In genomic region chr4:111327094-111327493, GRCm38 (mm10) we compare ENCODE assay signal across 17 mouse cellular contexts.
DNase-seq lines count a peak whose midpoint lies in the region; ATAC-seq and TF ChIP-seq lines count a peak whose summit lies in the region.
"Had no signal": no experiment of that assay in that cellular context is flagged by ENCODE, and none has a peak within 500 bp of the region (broad histone marks: within the 10 kb centered on the region; RNA-seq: fewer than 3 reads in every experiment).

No protein-coding gene starts in this region.

- WGBS in embryonic facial prominence, embryonic 14.5 days, result 74% methylated on average over 11 of the region's 11 CpGs
- 73% methylated on average over 11 of the region's 11 CpGs for WGBS in embryonic facial prominence, embryonic 10.5 days
- WGBS in hindbrain, postnatal 0 days, result 74% methylated on average over 11 of the region's 11 CpGs

- DNase-seq in embryonic facial prominence, embryonic 14.5 days (ENCODE audit: low spot score), result peak; percentile 41
- DNase-seq in embryonic facial prominence, embryonic 10.5 days (ENCODE audit: low spot score), result no peak
- peak; percentile 80 for DNase-seq in layer of hippocampus, adult 9-11 months
- DNase-seq in right cerebral cortex, postnatal 10 days (ENCODE audit: low spot score in 2 of 2), result peak; percentile 68 to 81
- DNase-seq in gastrocnemius, adult 8-10 months (ENCODE audit: low spot score in 2 of 2), result no peak
- DNase-seq in hindbrain, postnatal 0 days (ENCODE audit: low spot score), result no peak
- DNase-seq: adrenal gland, postnatal 36 days; cerebellum, adult 8-10 months; gastrocnemius, adult 2 months; kidney, postnatal 36 days; lung, postnatal 4 days; spleen, adult 18-20 months; thymus, adult 18-20 months had no signal

- ATAC-seq in embryonic facial prominence, embryonic 14.5 days (ENCODE audit: low read depth), result no peak
- ATAC-seq in hindbrain, postnatal 0 days, result no peak
- ATAC-seq in erythroid progenitor cell, adult 5-6 weeks (replicated peaks; ENCODE audit: low FRiP score, poor library complexity, severe bottlenecking), result no peak
- ATAC-seq: liver, embryonic 12.5 days had no signal

- H3K9ac ChIP-seq in embryonic facial prominence, embryonic 14.5 days (ENCODE audit: low read depth, low read length), result no peak overlapping the region
- H3K9ac ChIP-seq in hindbrain, postnatal 0 days (replicated peaks; ENCODE audit: low read length), result no peak overlapping the region
- H3K9ac ChIP-seq: embryonic facial prominence, embryonic 12.5 days; liver, embryonic 12.5 days had no signal

- no peak for TF ChIP-seq CTCF in cortical plate, adult 2 months (IDR thresholded peaks at IDR 0.05; ENCODE audit: extremely low read depth, insufficient read depth, low read length)
- no peak for TF ChIP-seq CTCF in hindbrain, postnatal 0 days (IDR thresholded peaks at IDR 0.05; ENCODE audit: low read depth)

- no peak overlapping the region for H3K27ac ChIP-seq in embryonic facial prominence, embryonic 14.5 days (replicated peaks; ENCODE audit: low read depth, low read length)
- no peak overlapping the region for H3K27ac ChIP-seq in embryonic facial prominence, embryonic 10.5 days (replicated peaks)
- peak overlapping the region; percentile 89; the same call in 1 of the 2 replicates for H3K27ac ChIP-seq in cortical plate, adult 2 months (ENCODE audit: insufficient read depth, low read length)
- no peak overlapping the region for H3K27ac ChIP-seq in hindbrain, postnatal 0 days
- H3K27ac ChIP-seq: embryonic facial prominence, embryonic 12.5 days; gastrocnemius, adult 2 months; liver, embryonic 12.5 days had no signal

- H3K4me1 ChIP-seq in embryonic facial prominence, embryonic 14.5 days (ENCODE audit: control insufficient read depth, insufficient read depth, low read length), result peaks cover 8% of the 10 kb centered on the region
- peaks cover 11% of the 10 kb centered on the region for H3K4me1 ChIP-seq in embryonic facial prominence, embryonic 10.5 days
- H3K4me1 ChIP-seq in cortical plate, adult 2 months (ENCODE audit: control insufficient read depth, insufficient read depth, low read length), result peaks cover 3% of the 10 kb centered on the region; the same call in 1 of the 2 replicates
- H3K4me1 ChIP-seq in hindbrain, postnatal 0 days (ENCODE audit: insufficient read depth, low read length), result no peaks in the 10 kb centered on the region
- H3K4me1 ChIP-seq: embryonic facial prominence, embryonic 12.5 days; liver, embryonic 12.5 days had no signal

- H3K36me3 ChIP-seq in embryonic facial prominence, embryonic 14.5 days (ENCODE audit: control insufficient read depth, insufficient read depth, low read length), result no peaks in the 10 kb centered on the region
- H3K36me3 ChIP-seq in embryonic facial prominence, embryonic 10.5 days (replicated peaks), result no peaks in the 10 kb centered on the region
- H3K36me3 ChIP-seq in hindbrain, postnatal 0 days (ENCODE audit: insufficient read depth, low read length), result no peaks in the 10 kb centered on the region
- H3K36me3 ChIP-seq: embryonic facial prominence, embryonic 12.5 days; liver, embryonic 12.5 days had no signal

- TF ChIP-seq POLR2A in cortical plate, adult 2 months (IDR thresholded peaks at IDR 0.05; ENCODE audit: extremely low read depth, insufficient read depth, low read length), result peak; percentile 60

- H3K27me3 ChIP-seq in embryonic facial prominence, embryonic 14.5 days (replicated peaks; ENCODE audit: control insufficient read depth, insufficient read depth, low read length), result no peaks in the 10 kb centered on the region
- H3K27me3 ChIP-seq in embryonic facial prominence, embryonic 10.5 days (replicated peaks; ENCODE audit: low read depth, poor library complexity, severe bottlenecking), result no peaks in the 10 kb centered on the region
- no peaks in the 10 kb centered on the region for H3K27me3 ChIP-seq in hindbrain, postnatal 0 days (ENCODE audit: insufficient read depth, low read length)
- H3K27me3 ChIP-seq: embryonic facial prominence, embryonic 12.5 days; liver, embryonic 12.5 days had no signal

- no peak overlapping the region for H3K4me3 ChIP-seq in embryonic facial prominence, embryonic 14.5 days (ENCODE audit: low read depth, low read length)
- H3K4me3 ChIP-seq in embryonic facial prominence, embryonic 10.5 days, result no peak overlapping the region
- H3K4me3 ChIP-seq in cortical plate, adult 2 months (ENCODE audit: insufficient read depth, low read length), result no peak overlapping the region
- H3K4me3 ChIP-seq in hindbrain, postnatal 0 days (ENCODE audit: low read length), result no peak overlapping the region
- H3K4me3 ChIP-seq: embryonic facial prominence, embryonic 12.5 days; gastrocnemius, adult 2 months; liver, embryonic 12.5 days had no signal

- no peak overlapping the region for H3K4me2 ChIP-seq in embryonic facial prominence, embryonic 14.5 days (ENCODE audit: low read depth, low read length)
- no peak overlapping the region for H3K4me2 ChIP-seq in hindbrain, postnatal 0 days (ENCODE audit: low read depth, low read length)
- H3K4me2 ChIP-seq: embryonic facial prominence, embryonic 12.5 days; liver, embryonic 12.5 days had no signal

- no peaks in the 10 kb centered on the region for H3K9me3 ChIP-seq in embryonic facial prominence, embryonic 14.5 days (ENCODE audit: control insufficient read depth, low read length)
- H3K9me3 ChIP-seq in embryonic facial prominence, embryonic 10.5 days, result no peaks in the 10 kb centered on the region
- H3K9me3 ChIP-seq in hindbrain, postnatal 0 days (ENCODE audit: low read length), result no peaks in the 10 kb centered on the region
- H3K9me3 ChIP-seq: embryonic facial prominence, embryonic 12.5 days; liver, embryonic 12.5 days had no signal

Comparison
In these comparisons a context has a peak if more than half of its experiments do, and no peak if none do; other contexts are left out.
1. DNase-seq: peak in embryonic facial prominence, embryonic 14.5 days (single experiment), layer of hippocampus, adult 9-11 months (single experiment) and right cerebral cortex, postnatal 10 days (2 of 2); none in embryonic facial prominence, embryonic 10.5 days (single experiment), gastrocnemius, adult 8-10 months (0 of 2) and hindbrain, postnatal 0 days (single experiment).